Mouse (Mus musculus) gonadal fat pad, adult 2 months (tissue): ENCODE measurements around the gene Fgfrl1. TPM values are rescaled to one million over a fixed set of nuclear protein-coding genes. Genes with fewer than 3 reads are reported as not detected.

ENCODE experiments used
- DNase-seq: peaks from one replicate; pipeline ENCODE4 v3.0.0-alpha.2; 2012; ENCODE audit warnings: low read depth
- polyA plus RNA-seq: library from polyadenylated mRNA; depleted of rRNA; stranded (reverse); fragments of >200 nt; gene quantifications from 2 replicates; pipeline ENCODE4 v1.2.3, GENCODE M21; 2012

Fgfrl1 gene
- polyA plus RNA-seq, 1 experiment = 225 TPM

- no peak for DNase-seq
Observed at GRCm38 (mm10) chr5:108667370-108667769, 24.8 kb upstream of the Fgfrl1 start.

GRCm38 (mm10) chr5:108668387-108668932 lies 23.7 kb upstream of the Fgfrl1 start:
- no peak for DNase-seq

GRCm38 (mm10) chr5:108668977-108669936 lies 22.9 kb upstream of the Fgfrl1 start, which contains the start of gene Dgkq:
Gene Dgkq (minus strand): TSS chr5:108669672.
- no peak for DNase-seq

GRCm38 (mm10) chr5:108669986-108670385 lies 22.2 kb upstream of the Fgfrl1 start:
- no peak for DNase-seq

- no peak for DNase-seq
Observed at GRCm38 (mm10) chr5:108670785-108671184, 21.4 kb upstream of the Fgfrl1 start.

- no peak for DNase-seq
Observed at GRCm38 (mm10) chr5:108671757-108672156, 20.4 kb upstream of the Fgfrl1 start.

- DNase-seq = no peak
Observed at GRCm38 (mm10) chr5:108674624-108675023, 17.6 kb upstream of the Fgfrl1 start.

GRCm38 (mm10) chr5:108675251-108675816 lies 16.8 kb upstream of the Fgfrl1 start, which contains the start of gene Slc26a1:
Gene Slc26a1 (minus strand): TSS chr5:108675569.
- DNase-seq = no peak

GRCm38 (mm10) chr5:108676772-108677498 lies 15.2 kb upstream of the Fgfrl1 start:
- DNase-seq = no peak

- no peak for DNase-seq
Observed at GRCm38 (mm10) chr5:108677605-108678295, 14.4 kb upstream of the Fgfrl1 start.

GRCm38 (mm10) chr5:108678296-108678854 lies 13.8 kb upstream of the Fgfrl1 start:
- no peak for DNase-seq

- DNase-seq = no peak
Observed at GRCm38 (mm10) chr5:108679909-108680308, 12.3 kb upstream of the Fgfrl1 start.

GRCm38 (mm10) chr5:108680871-108681270 lies 11.3 kb upstream of the Fgfrl1 start:
- DNase-seq = no peak

- no peak for DNase-seq
Observed at GRCm38 (mm10) chr5:108689091-108689490, 3.1 kb upstream of the Fgfrl1 start.

GRCm38 (mm10) chr5:108691152-108691551 lies 1.0 kb upstream of the Fgfrl1 start:
- no peak for DNase-seq

GRCm38 (mm10) chr5:108693872-108694288 lies 1.7 kb downstream of the Fgfrl1 start:
- DNase-seq = no peak

- no peak for DNase-seq
Observed at GRCm38 (mm10) chr5:108694352-108695261, 2.4 kb downstream of the Fgfrl1 start.

GRCm38 (mm10) chr5:108695861-108696260 lies 3.7 kb downstream of the Fgfrl1 start:
- DNase-seq = no peak

GRCm38 (mm10) chr5:108696542-108696941 lies 4.4 kb downstream of the Fgfrl1 start:
- DNase-seq = no peak

GRCm38 (mm10) chr5:108697341-108697753 lies 5.2 kb downstream of the Fgfrl1 start:
- DNase-seq = no peak
